Mouse (Mus musculus) C3H10T1/2 (cell line): ENCODE results near the gene Tmprss11g. TPM values are rescaled to one million over a fixed set of nuclear protein-coding genes. Genes with fewer than 3 reads are reported as not detected.

ENCODE experiments used
- polyA plus RNA-seq, 2 experiments: library from polyadenylated mRNA; unstranded; fragments of >200 nt; fragmentation: generic; extraction: Trizol; gene quantifications; one replicate each; pipeline ENCODE4 v1.2.1; 2012; ENCODE audit warnings: missing spikeins in 2 of 2

The Tmprss11g gene
- not detected for polyA plus RNA-seq

DNA sequence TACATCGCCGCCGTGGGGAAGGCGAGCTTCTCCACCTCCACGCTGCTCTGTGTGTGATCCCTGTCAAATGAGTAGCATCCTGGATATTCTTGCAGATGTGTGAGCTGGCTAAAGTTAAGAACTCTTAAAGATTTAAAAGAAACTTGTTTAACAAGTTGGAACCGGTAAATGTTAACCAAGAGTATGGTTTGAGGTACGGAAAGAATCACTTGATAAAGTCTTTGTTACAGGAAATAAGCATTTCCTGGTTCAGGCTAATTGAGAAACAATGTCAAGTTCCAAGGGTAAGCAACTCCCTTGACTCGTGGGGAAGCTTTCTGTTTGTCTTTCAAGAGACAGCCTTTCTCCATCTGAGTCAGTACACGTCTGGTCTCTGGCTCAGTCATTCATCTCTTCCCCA, at the start of gene Tmprss11g:
Tmprss11g (minus strand) TSS at position 101 of the 400 bp plus-strand sequence.

DNA sequence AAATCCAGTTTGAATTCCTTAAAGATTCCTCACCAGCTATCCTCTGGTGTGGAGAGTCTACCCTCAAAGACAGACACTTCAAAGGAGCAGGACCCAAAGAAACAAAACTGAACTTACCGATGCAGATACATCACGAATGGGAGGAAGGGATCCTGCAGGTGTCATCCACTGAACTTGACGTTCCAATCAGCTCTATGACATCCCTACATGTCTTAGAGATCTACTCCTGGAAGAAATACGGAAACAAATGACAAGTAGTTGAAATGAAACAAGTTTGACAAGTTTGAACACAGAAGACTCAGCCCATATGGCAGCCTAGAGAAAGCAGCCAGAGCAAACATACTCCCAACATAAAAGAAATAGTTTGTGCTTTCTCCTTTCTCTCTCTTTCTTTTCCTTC, 49.5 kb downstream of the Tmprss11g start, which contains the start of gene Tmprss11a:
Tmprss11a (minus strand) TSS at position 101 of the 400 bp plus-strand sequence.

Other genes starting within 250 kb of the Tmprss11g start
- gene Tmprss11c, start 229.3 kb downstream of the Tmprss11g start, polyA plus RNA-seq = not detected
- not detected for gene Tmprss11d, start 145.2 kb downstream of the Tmprss11g start, polyA plus RNA-seq
- gene Tmprss11a, start 49.6 kb downstream of the Tmprss11g start, polyA plus RNA-seq = not detected
- gene Tmprss11f, start 113.8 kb upstream of the Tmprss11g start, polyA plus RNA-seq = not detected
- gene Tmprss11b, start 157.8 kb upstream of the Tmprss11g start, polyA plus RNA-seq = not detected
- gene Tmprss11e, start 227.2 kb upstream of the Tmprss11g start, polyA plus RNA-seq = not detected